Mouse (Mus musculus) cortical plate, adult 2 months (tissue): ENCODE measurements around the gene Ceacam2. TPM values are rescaled to one million over a fixed set of nuclear protein-coding genes. Genes with fewer than 3 reads are reported as not detected.
"Not testable (repeated sequence)": the region's sequence is repeated elsewhere in the genome, so short reads cannot be mapped to it uniquely, and the experiment has no call there.

ENCODE experiments used
- H3K27ac ChIP-seq: fragments of 200-500 bp; 2 replicates; pipeline ENCODE4 v1.5.1; 2012; ENCODE audit warnings: low read length, control low read depth, inconsistent platforms; ENCODE audit not compliant: insufficient read depth
- H3K4me1 ChIP-seq: fragments of 200-500 bp; 2 replicates; pipeline ENCODE4 v1.6.1; 2011; ENCODE audit warnings: low read length; ENCODE audit not compliant: control insufficient read depth, insufficient read depth
- H3K4me3 ChIP-seq: fragments of 200-500 bp; 2 replicates; pipeline ENCODE4 v1.5.1; 2011; ENCODE audit warnings: mild to moderate bottlenecking, low read length, control low read depth; ENCODE audit not compliant: insufficient read depth
- CTCF ChIP-seq: fragments of 200-500 bp; IDR thresholded peaks from 2 replicates; pipeline ENCODE4 v1.5.1; 2011; ENCODE audit warnings: mild to moderate bottlenecking, control low read depth, low read length; ENCODE audit not compliant: insufficient read depth; ENCODE audit errors: extremely low read depth
- POLR2A ChIP-seq: fragments of 200-500 bp; IDR thresholded peaks from 2 replicates; pipeline ENCODE4 v1.6.1; 2011; ENCODE audit warnings: mild to moderate bottlenecking, low read length, control low read depth; ENCODE audit not compliant: insufficient read depth; ENCODE audit errors: extremely low read depth
- polyA plus RNA-seq: library from polyadenylated mRNA; depleted of rRNA; stranded (reverse); fragments of >200 nt; gene quantifications from 2 replicates; pipeline ENCODE4 v1.2.3, GENCODE M21; 2012; rRNA removed

Gene Ceacam2
- polyA plus RNA-seq, 1 experiment = 0.27 TPM

- Histone ChIP-seq H3K4me3 (no peak overlapping the region), H3K27ac (no peak overlapping the region), H3K4me1 (no peaks in the 10 kb centered on the region)
- no peak for TF ChIP-seq POLR2A
- no peak for TF ChIP-seq CTCF
Observed at GRCm38 (mm10) chr7:25485061-25485460, 54.6 kb downstream of the Ceacam2 start.

GRCm38 (mm10) chr7:25483133-25483735, 56.4 kb downstream of the Ceacam2 start:
- no peaks in the 10 kb centered on the region for H3K4me1 ChIP-seq
- H3K27ac ChIP-seq = no peak overlapping the region
- TF ChIP-seq POLR2A (no peak), CTCF (no peak)
- H3K4me3 ChIP-seq = no peak overlapping the region

- not testable (repeated sequence) for H3K4me1 ChIP-seq, H3K27ac ChIP-seq, H3K4me3 ChIP-seq
Observed at GRCm38 (mm10) chr7:25480791-25481190, 58.9 kb downstream of the Ceacam2 start.

- Histone ChIP-seq H3K4me1 (no peaks in the 10 kb centered on the region), H3K4me3 (no peak overlapping the region), H3K27ac (no peak overlapping the region)
- TF ChIP-seq CTCF (peak; percentile 48; the same call in 1 of the 2 replicates), POLR2A (no peak)
Observed at GRCm38 (mm10) chr7:25479440-25479839, 60.2 kb downstream of the Ceacam2 start.

GRCm38 (mm10) chr7:25477752-25478093, 61.9 kb downstream of the Ceacam2 start:
- not testable (repeated sequence) for H3K4me1 ChIP-seq, H3K4me3 ChIP-seq, H3K27ac ChIP-seq

- not testable (repeated sequence) for H3K27ac ChIP-seq, H3K4me1 ChIP-seq, H3K4me3 ChIP-seq
Observed at GRCm38 (mm10) chr7:25477091-25477751, 62.4 kb downstream of the Ceacam2 start, which contains the start of gene Ceacam1. Gene Ceacam1, minus strand, starts transcription at chr7:25477603.

- H3K27ac ChIP-seq, H3K4me1 ChIP-seq, H3K4me3 ChIP-seq: not testable (repeated sequence)
Observed at GRCm38 (mm10) chr7:25471821-25472220, 67.8 kb downstream of the Ceacam2 start.

Other genes starting within 250 kb of the Ceacam2 start
- 20.5 and 24.5 TPM in 2 replicates for gene Pafah1b3, start 241.9 kb downstream of the Ceacam2 start, polyA plus RNA-seq
- 0.08 and 0.13 TPM in 2 replicates for gene Prr19, start 238.4 kb downstream of the Ceacam2 start, polyA plus RNA-seq
- gene Tmem145, start 233.8 kb downstream of the Ceacam2 start, polyA plus RNA-seq = 116 and 129 TPM in 2 replicates
- 69.3 and 75.7 TPM in 2 replicates for gene Megf8, start 222.7 kb downstream of the Ceacam2 start, polyA plus RNA-seq
- not detected in 2 replicates for gene Cnfn, start 170.1 kb downstream of the Ceacam2 start, polyA plus RNA-seq
- gene Lipe, start 141.1 kb downstream of the Ceacam2 start, polyA plus RNA-seq = 8.0 and 9.1 TPM in 2 replicates
- gene Cxcl17, start 127.0 kb downstream of the Ceacam2 start, polyA plus RNA-seq = not detected in 2 replicates
- 4.7 and 5.1 TPM in 2 replicates for gene Ceacam1, start 62.3 kb downstream of the Ceacam2 start, polyA plus RNA-seq
- not detected in 2 replicates for gene Erich4, start 76.0 kb upstream of the Ceacam2 start, polyA plus RNA-seq
- gene Dmac2, start 79.6 kb upstream of the Ceacam2 start, polyA plus RNA-seq = 76.8 and 79.1 TPM in 2 replicates
- gene B3gnt8, start 86.8 kb upstream of the Ceacam2 start, polyA plus RNA-seq = 0.42 and 0.73 TPM in 2 replicates
- 63.7 and 66.1 TPM in 2 replicates for gene Bckdha, start 119.1 kb upstream of the Ceacam2 start, polyA plus RNA-seq
- gene Exosc5, start 119.3 kb upstream of the Ceacam2 start, polyA plus RNA-seq = 31.3 and 31.5 TPM in 2 replicates
- gene Tmem91, start 135.3 kb upstream of the Ceacam2 start, polyA plus RNA-seq = 30.3 and 37.6 TPM in 2 replicates
- gene B9d2, start 140.9 kb upstream of the Ceacam2 start, polyA plus RNA-seq = 38.8 and 42.4 TPM in 2 replicates
- 5.6 and 6.2 TPM in 2 replicates for gene Tgfb1, start 147.1 kb upstream of the Ceacam2 start, polyA plus RNA-seq
- gene Ccdc97, start 179.2 kb upstream of the Ceacam2 start, polyA plus RNA-seq = 57.9 and 58.5 TPM in 2 replicates
- gene Hnrnpul1, start 214.9 kb upstream of the Ceacam2 start, polyA plus RNA-seq = 36.7 and 37.6 TPM in 2 replicates
- 33.5 and 34.4 TPM in 2 replicates for gene Axl, start 248.8 kb upstream of the Ceacam2 start, polyA plus RNA-seq